Mouse (Mus musculus) cerebellum, adult 2 months (tissue): ENCODE data around the gene Lhfpl3.

ENCODE experiments used
- CTCF ChIP-seq: fragments of 200-500 bp; IDR thresholded peaks from 2 replicates; pipeline ENCODE4 v1.5.1; 2011; ENCODE audit warnings: low read depth, mild to moderate bottlenecking, control low read depth, low read length, moderate library complexity, borderline replicate concordance; ENCODE audit not compliant: insufficient read depth
- POLR2A ChIP-seq: fragments of 200-500 bp; IDR thresholded peaks from 2 replicates; pipeline ENCODE4 v1.6.1; 2011; ENCODE audit warnings: low read length, control low read depth, borderline replicate concordance; ENCODE audit not compliant: insufficient read depth

DNA sequence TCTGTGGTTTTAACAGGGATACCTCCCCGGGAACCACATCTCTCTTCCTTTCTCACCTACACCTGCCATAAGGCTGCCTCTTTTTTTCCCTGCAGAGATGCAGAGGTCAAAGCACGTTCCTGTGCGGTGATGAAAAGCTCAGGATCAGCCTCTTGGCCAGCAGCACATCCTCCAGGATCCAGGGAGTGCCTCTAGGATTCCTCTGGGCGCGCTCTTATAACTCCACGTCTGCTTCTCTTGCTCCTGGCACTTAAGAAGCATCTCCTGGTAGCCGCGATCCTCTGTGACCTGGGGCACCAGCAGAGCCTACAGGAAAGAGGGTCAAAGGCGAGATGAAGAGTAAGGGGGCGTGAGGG, 352 bp upstream of the Lhfpl3 start:
- TF ChIP-seq CTCF (no peak), POLR2A (no peak)
